8 mouse cellular contexts compared by ENCODE assay signal in genomic region chr1:34842887-34843618, GRCm38 (mm10). TPM values are rescaled to one million over a fixed set of nuclear protein-coding genes. Genes with fewer than 3 reads are reported as not detected.
DNase-seq lines count a peak whose midpoint lies in the region; ATAC-seq and TF ChIP-seq lines count a peak whose summit lies in the region.

Gene Fam168b (minus strand): TSS chr1:34843065.

- H3K4me2 ChIP-seq in embryonic facial prominence, embryonic 13.5 days: peak within 1 kb of the TSS; percentile 81
- peak within 1 kb of the TSS; percentile 86 for H3K4me2 ChIP-seq in limb, embryonic 13.5 days (replicated peaks)
- peak within 1 kb of the TSS; percentile 96 for H3K4me2 ChIP-seq in midbrain, embryonic 16.5 days (ENCODE audit: low read length)

- intact Hi-C loops in heart, adult 2 months (cut with DNase I): no loop called here

- WGBS in embryonic facial prominence, embryonic 13.5 days: 1% methylated on average over 34 of the region's 59 CpGs
- WGBS in heart, adult 2 months: under 1% methylated on average over 59 of the region's 59 CpGs
- under 1% methylated on average over 59 of the region's 59 CpGs for WGBS in limb, embryonic 13.5 days
- WGBS in midbrain, embryonic 16.5 days: 1% methylated on average over 52 of the region's 59 CpGs

- H3K27ac ChIP-seq in embryonic facial prominence, embryonic 13.5 days: peak within 1 kb of the TSS; percentile 97
- peak within 1 kb of the TSS; percentile 97 for H3K27ac ChIP-seq in heart, adult 2 months
- H3K27ac ChIP-seq in limb, embryonic 13.5 days: peak within 1 kb of the TSS; percentile 97
- peak within 1 kb of the TSS; percentile 99 for H3K27ac ChIP-seq in midbrain, embryonic 16.5 days (ENCODE audit: low read length)

- H3K36me3 ChIP-seq in embryonic facial prominence, embryonic 13.5 days: no peaks in the 10 kb centered on the region
- peaks cover 22% of the 10 kb centered on the region for H3K36me3 ChIP-seq in heart, adult 2 months (ENCODE audit: control insufficient read depth, insufficient read depth, low read length)
- H3K36me3 ChIP-seq in limb, embryonic 13.5 days: peaks cover 5% of the 10 kb centered on the region; the same call in 1 of the 2 replicates
- no peaks in the 10 kb centered on the region for H3K36me3 ChIP-seq in midbrain, embryonic 16.5 days (ENCODE audit: control insufficient read depth, insufficient read depth, low read length)

- 0 out of 2 replicates have a peak, but pooled peaks have one; percentile 22 for TF ChIP-seq EP300 in heart, adult 2 months (IDR thresholded peaks at IDR 0.05; ENCODE audit: insufficient read depth, low read depth, low read length)

- peak within 1 kb of the TSS; percentile 72 for H3K4me3 ChIP-seq in embryonic facial prominence, embryonic 13.5 days
- peak within 1 kb of the TSS; percentile 78 for H3K4me3 ChIP-seq in heart, adult 2 months
- peak within 1 kb of the TSS; percentile 75 for H3K4me3 ChIP-seq in limb, embryonic 13.5 days
- H3K4me3 ChIP-seq in midbrain, embryonic 16.5 days (ENCODE audit: low read depth, low read length): peak within 1 kb of the TSS; percentile 83

- H3K9ac ChIP-seq in embryonic facial prominence, embryonic 13.5 days: peak within 1 kb of the TSS; percentile 94
- H3K9ac ChIP-seq in heart, adult 2 months (ENCODE audit: low read depth, low read length): peak within 1 kb of the TSS; percentile 97
- peak within 1 kb of the TSS; percentile 90 for H3K9ac ChIP-seq in limb, embryonic 13.5 days
- H3K9ac ChIP-seq in midbrain, embryonic 16.5 days (ENCODE audit: low read depth, low read length): peak within 1 kb of the TSS; percentile 96

- H3K9me3 ChIP-seq in embryonic facial prominence, embryonic 13.5 days: no peaks in the 10 kb centered on the region
- H3K9me3 ChIP-seq in limb, embryonic 13.5 days: no peaks in the 10 kb centered on the region
- H3K9me3 ChIP-seq in midbrain, embryonic 16.5 days (replicated peaks; ENCODE audit: control insufficient read depth, low read length, poor library complexity, severe bottlenecking): no peaks in the 10 kb centered on the region

- TF ChIP-seq POLR2A in heart, adult 2 months (IDR thresholded peaks at IDR 0.05; ENCODE audit: insufficient read depth, low read depth, low read length): peak; percentile 96

- peak; percentile 79 for ATAC-seq in embryonic facial prominence, embryonic 13.5 days (ENCODE audit: insufficient number of reproducible peaks, insufficient read depth, low FRiP score, low TSS enrichment, low read depth)
- ATAC-seq in limb, embryonic 13.5 days (ENCODE audit: low FRiP score, low read depth): peak; percentile 90
- ATAC-seq in midbrain, embryonic 16.5 days: peak; percentile 90

- peak; percentile 91 for DNase-seq in 3134 (ENCODE audit: extremely low read depth, insufficient read length, low spot score)
- DNase-seq in adrenal gland, postnatal 36 days: peak; percentile 87 to 92
- peak; percentile 94 for DNase-seq in heart, adult 2 months
- DNase-seq in kidney, adult 8-10 months: peak; percentile 84 to 86
- peak; percentile 76 to 90 for DNase-seq in spleen, postnatal 10 days (ENCODE audit: low spot score in 2 of 2)

- no peak for TF ChIP-seq CTCF in heart, adult 2 months (IDR thresholded peaks at IDR 0.05)

- peaks cover 2% of the 10 kb centered on the region for H3K79me2 ChIP-seq in heart, adult 2 months (replicated peaks; ENCODE audit: control insufficient read depth, insufficient read depth, low read length)

- no peaks in the 10 kb centered on the region for H3K27me3 ChIP-seq in embryonic facial prominence, embryonic 13.5 days
- no peaks in the 10 kb centered on the region for H3K27me3 ChIP-seq in heart, adult 2 months (ENCODE audit: control insufficient read depth, insufficient read depth, low read length)
- H3K27me3 ChIP-seq in limb, embryonic 13.5 days: no peaks in the 10 kb centered on the region
- no peaks in the 10 kb centered on the region for H3K27me3 ChIP-seq in midbrain, embryonic 16.5 days (ENCODE audit: control insufficient read depth, insufficient read depth, low read depth, low read length)

- peaks cover 29% of the 10 kb centered on the region for H3K4me1 ChIP-seq in embryonic facial prominence, embryonic 13.5 days
- H3K4me1 ChIP-seq in heart, adult 2 months (ENCODE audit: control insufficient read depth, insufficient read depth, low read length): peaks cover 22% of the 10 kb centered on the region
- peaks cover 35% of the 10 kb centered on the region for H3K4me1 ChIP-seq in limb, embryonic 13.5 days
- H3K4me1 ChIP-seq in midbrain, embryonic 16.5 days (ENCODE audit: control insufficient read depth, insufficient read depth, low read length): peaks cover 34% of the 10 kb centered on the region

RNA-seq across cellular contexts. Expression of gene Fam168b, which starts in this region (rescaled TPM):
- 100 to 1,000 TPM; 133 to 149 TPM for total RNA-seq in adrenal gland, postnatal 36 days (2021)
- 91.8 and 93.8 TPM in 2 replicates for polyA plus RNA-seq in embryonic facial prominence, embryonic 13.5 days (2015; fragmentation: Nextera tagmentation; extraction: Ambion mirVana)
- 10 to 100 TPM; 47.6 to 50.6 TPM for total RNA-seq in heart, adult 2 months (2021)
- polyA plus RNA-seq in heart, adult 2 months (2012; rRNA removed): 148 and 155 TPM in 2 replicates
- polyA plus RNA-seq in limb, embryonic 13.5 days (2015; fragmentation: Nextera tagmentation; extraction: Ambion mirVana): 91.2 and 99.0 TPM in 2 replicates
- polyA plus RNA-seq in midbrain, embryonic 16.5 days (2015; fragmentation: Nextera tagmentation; extraction: Ambion mirVana): 131 and 139 TPM in 2 replicates

Comparison
In these comparisons a context has a peak if more than half of its experiments do, and no peak if none do; other contexts are left out.
1. Peak in every context shown above with its lines: DNase-seq, ATAC-seq, H3K4me3 ChIP-seq and H3K27ac ChIP-seq.